Comparison of ENCODE assay signal across 17 mouse cellular contexts in genomic region chr9:20682389-20682722, GRCm38 (mm10). TPM values are rescaled to one million over a fixed set of nuclear protein-coding genes. Genes with fewer than 3 reads are reported as not detected.
DNase-seq lines count a peak whose midpoint lies in the region; ATAC-seq and TF ChIP-seq lines count a peak whose summit lies in the region.
"Had no signal": no experiment of that assay in that cellular context is flagged by ENCODE, and none has a peak within 500 bp of the region (broad histone marks: within the 10 kb centered on the region; RNA-seq: fewer than 3 reads in every experiment).

No protein-coding gene starts in this region.

- H3K4me3 ChIP-seq in hindbrain, embryonic 14.5 days (replicated peaks; ENCODE audit: low read length): no peak overlapping the region
- no peak overlapping the region for H3K4me3 ChIP-seq in hindbrain, embryonic 11.5 days (ENCODE audit: low read depth, low read length)
- H3K4me3 ChIP-seq in embryonic facial prominence, embryonic 15.5 days (replicated peaks): no peak overlapping the region
- H3K4me3 ChIP-seq in midbrain, embryonic 12.5 days: no peak overlapping the region
- no peak overlapping the region for H3K4me3 ChIP-seq in kidney, adult 2 months (ENCODE audit: insufficient read depth, low read depth, low read length)
- H3K4me3 ChIP-seq: embryonic facial prominence, embryonic 12.5 days; limb, embryonic 13.5 days; stomach, embryonic 15.5 days had no signal

- no peak for DNase-seq in hindbrain, embryonic 14.5 days (ENCODE audit: low spot score)
- DNase-seq in hindbrain, embryonic 11.5 days (ENCODE audit: low spot score): no peak
- peak; percentile 76 for DNase-seq in MN1 (ENCODE audit: low spot score)
- DNase-seq in kidney, adult 2 months: no peak
- no peak for DNase-seq in cerebellum, adult 11 months
- DNase-seq: B cell, adult 2 months; cerebellum, adult 18-20 months; gastrocnemius, postnatal 25 days; kidney, postnatal 14 days; spleen, adult 18-20 months; thymus, postnatal 14 days had no signal

- 0 out of 2 replicates have a peak, but pooled peaks cover 3% of the 10 kb centered on the region for H3K4me1 ChIP-seq in hindbrain, embryonic 14.5 days (replicated peaks; ENCODE audit: control insufficient read depth, insufficient read depth, low read length)
- H3K4me1 ChIP-seq in hindbrain, embryonic 11.5 days (replicated peaks; ENCODE audit: control insufficient read depth, insufficient read depth, low read length): no peaks in the 10 kb centered on the region
- H3K4me1 ChIP-seq in embryonic facial prominence, embryonic 15.5 days: no peaks in the 10 kb centered on the region; the same call in 1 of the 2 replicates
- peaks cover 13% of the 10 kb centered on the region for H3K4me1 ChIP-seq in midbrain, embryonic 12.5 days
- no peaks in the 10 kb centered on the region for H3K4me1 ChIP-seq in kidney, adult 2 months (ENCODE audit: control insufficient read depth, insufficient read depth, low read length)
- H3K4me1 ChIP-seq: embryonic facial prominence, embryonic 12.5 days; limb, embryonic 13.5 days; stomach, embryonic 15.5 days had no signal

- no peaks in the 10 kb centered on the region for H3K36me3 ChIP-seq in hindbrain, embryonic 14.5 days (replicated peaks; ENCODE audit: control insufficient read depth, insufficient read depth)
- H3K36me3 ChIP-seq in hindbrain, embryonic 11.5 days (ENCODE audit: control insufficient read depth, insufficient read depth, low read length): no peaks in the 10 kb centered on the region
- no peaks in the 10 kb centered on the region for H3K36me3 ChIP-seq in embryonic facial prominence, embryonic 15.5 days
- no peaks in the 10 kb centered on the region for H3K36me3 ChIP-seq in midbrain, embryonic 12.5 days
- no peaks in the 10 kb centered on the region for H3K36me3 ChIP-seq in kidney, adult 2 months (ENCODE audit: control insufficient read depth, insufficient read depth, low read length)
- H3K36me3 ChIP-seq: embryonic facial prominence, embryonic 12.5 days; limb, embryonic 13.5 days; stomach, embryonic 15.5 days had no signal

- no peak for TF ChIP-seq POLR2A in kidney, adult 2 months (IDR thresholded peaks at IDR 0.05; ENCODE audit: low read depth, low read length)

- no peaks in the 10 kb centered on the region for H3K27me3 ChIP-seq in hindbrain, embryonic 14.5 days (ENCODE audit: control insufficient read depth, insufficient read depth, low read length)
- H3K27me3 ChIP-seq in hindbrain, embryonic 11.5 days (ENCODE audit: control insufficient read depth, insufficient read depth, low read length): no peaks in the 10 kb centered on the region
- H3K27me3 ChIP-seq in embryonic facial prominence, embryonic 15.5 days: no peaks in the 10 kb centered on the region
- H3K27me3 ChIP-seq in midbrain, embryonic 12.5 days: no peaks in the 10 kb centered on the region
- no peaks in the 10 kb centered on the region for H3K27me3 ChIP-seq in kidney, adult 2 months (replicated peaks; ENCODE audit: control insufficient read depth, insufficient read depth, low read length)
- H3K27me3 ChIP-seq: embryonic facial prominence, embryonic 12.5 days; limb, embryonic 13.5 days; stomach, embryonic 15.5 days had no signal

- no peak overlapping the region for H3K4me2 ChIP-seq in hindbrain, embryonic 14.5 days (replicated peaks)
- no peak overlapping the region for H3K4me2 ChIP-seq in hindbrain, embryonic 11.5 days (replicated peaks; ENCODE audit: low read depth, low read length)
- H3K4me2 ChIP-seq in embryonic facial prominence, embryonic 15.5 days (replicated peaks): no peak overlapping the region
- H3K4me2 ChIP-seq in midbrain, embryonic 12.5 days (replicated peaks): no peak overlapping the region
- H3K4me2 ChIP-seq: embryonic facial prominence, embryonic 12.5 days; limb, embryonic 13.5 days; stomach, embryonic 15.5 days had no signal

- TF ChIP-seq CTCF in kidney, adult 2 months (conservative IDR thresholded peaks at IDR 0.05; ENCODE audit: insufficient read depth, insufficient read length, low read depth, low read length): no peak

- H3K27ac ChIP-seq in hindbrain, embryonic 14.5 days: peak overlapping the region; percentile 71
- no peak overlapping the region for H3K27ac ChIP-seq in hindbrain, embryonic 11.5 days (ENCODE audit: low read depth, low read length)
- H3K27ac ChIP-seq in embryonic facial prominence, embryonic 15.5 days (replicated peaks): 0 out of 2 replicates have a peak overlapping the region, but pooled peaks have one; percentile 1
- peak overlapping the region; percentile 72 for H3K27ac ChIP-seq in midbrain, embryonic 12.5 days (replicated peaks)
- H3K27ac ChIP-seq in kidney, adult 2 months (ENCODE audit: insufficient read depth, low read depth, low read length): no peak overlapping the region
- H3K27ac ChIP-seq: embryonic facial prominence, embryonic 12.5 days; limb, embryonic 13.5 days; stomach, embryonic 15.5 days had no signal

- no peaks in the 10 kb centered on the region for H3K9me3 ChIP-seq in hindbrain, embryonic 14.5 days (ENCODE audit: control insufficient read depth, low read length)
- no peaks in the 10 kb centered on the region for H3K9me3 ChIP-seq in hindbrain, embryonic 11.5 days (ENCODE audit: control insufficient read depth, low read length)
- no peaks in the 10 kb centered on the region for H3K9me3 ChIP-seq in embryonic facial prominence, embryonic 15.5 days (replicated peaks)
- no peaks in the 10 kb centered on the region for H3K9me3 ChIP-seq in midbrain, embryonic 12.5 days
- H3K9me3 ChIP-seq: embryonic facial prominence, embryonic 12.5 days; limb, embryonic 13.5 days; stomach, embryonic 15.5 days had no signal

- no peak overlapping the region for H3K9ac ChIP-seq in hindbrain, embryonic 14.5 days
- H3K9ac ChIP-seq in hindbrain, embryonic 11.5 days (ENCODE audit: low read depth, low read length): no peak overlapping the region
- H3K9ac ChIP-seq in embryonic facial prominence, embryonic 15.5 days: no peak overlapping the region
- H3K9ac ChIP-seq in midbrain, embryonic 12.5 days (replicated peaks): no peak overlapping the region
- H3K9ac ChIP-seq: embryonic facial prominence, embryonic 12.5 days; limb, embryonic 13.5 days; stomach, embryonic 15.5 days had no signal

- ATAC-seq in hindbrain, embryonic 14.5 days (ENCODE audit: low FRiP score): no peak
- ATAC-seq in hindbrain, embryonic 11.5 days (ENCODE audit: low FRiP score): no peak
- 0 out of 2 replicates have a peak, but pooled peaks have one; percentile 37 for ATAC-seq in embryonic facial prominence, embryonic 15.5 days (ENCODE audit: insufficient number of reproducible peaks, low FRiP score, low TSS enrichment, low read depth)
- peak; percentile 28 for ATAC-seq in midbrain, embryonic 12.5 days (ENCODE audit: low FRiP score, low read depth)
- ATAC-seq: intestine, embryonic 16.5 days had no signal

- 49% methylated on average over 2 of the region's 2 CpGs for WGBS in hindbrain, embryonic 14.5 days
- WGBS in hindbrain, embryonic 11.5 days: 67% methylated on average over 2 of the region's 2 CpGs
- WGBS in embryonic facial prominence, embryonic 15.5 days: 26% methylated on average over 2 of the region's 2 CpGs
- WGBS in midbrain, embryonic 12.5 days: 41% methylated on average over 2 of the region's 2 CpGs
- 49% methylated on average over 2 of the region's 2 CpGs for WGBS in kidney, adult 2 months

RNA-seq across cellular contexts. Expression of gene Pin1, which starts 30.5 kb away (rescaled TPM):
- 64.5 and 64.6 TPM in 2 replicates for polyA plus RNA-seq in hindbrain, embryonic 14.5 days (2014; fragmentation: Nextera tagmentation; extraction: Ambion mirVana)
- polyA plus RNA-seq in hindbrain, embryonic 11.5 days (2014; fragmentation: Nextera tagmentation; extraction: Ambion mirVana): 65.2 and 65.9 TPM in 2 replicates
- 47.7 and 49.5 TPM in 2 replicates for polyA plus RNA-seq in embryonic facial prominence, embryonic 15.5 days (2015; fragmentation: Nextera tagmentation; extraction: Ambion mirVana)
- polyA plus RNA-seq in midbrain, embryonic 12.5 days (2016; fragmentation: Nextera tagmentation; extraction: Ambion mirVana): 54.6 and 54.8 TPM in 2 replicates
- polyA plus RNA-seq in kidney, adult 2 months (2012; rRNA removed): 18.3 and 18.9 TPM in 2 replicates

RNA-seq across cellular contexts. Expression of gene Fbxl12, which starts 37.8 kb away (rescaled TPM):
- 10.2 and 10.5 TPM in 2 replicates for polyA plus RNA-seq in hindbrain, embryonic 14.5 days (2014; fragmentation: Nextera tagmentation; extraction: Ambion mirVana)
- 12.6 and 14.3 TPM in 2 replicates for polyA plus RNA-seq in hindbrain, embryonic 11.5 days (2014; fragmentation: Nextera tagmentation; extraction: Ambion mirVana)
- polyA plus RNA-seq in embryonic facial prominence, embryonic 15.5 days (2015; fragmentation: Nextera tagmentation; extraction: Ambion mirVana): 18.7 and 19.8 TPM in 2 replicates
- polyA plus RNA-seq in midbrain, embryonic 12.5 days (2016; fragmentation: Nextera tagmentation; extraction: Ambion mirVana): 19.2 and 20.5 TPM in 2 replicates
- 22.0 and 24.7 TPM in 2 replicates for polyA plus RNA-seq in kidney, adult 2 months (2012; rRNA removed)

RNA-seq across cellular contexts. Expression of gene Ubl5, which starts 39.7 kb away (rescaled TPM):
- 414 and 480 TPM in 2 replicates for polyA plus RNA-seq in hindbrain, embryonic 14.5 days (2014; fragmentation: Nextera tagmentation; extraction: Ambion mirVana)
- polyA plus RNA-seq in hindbrain, embryonic 11.5 days (2014; fragmentation: Nextera tagmentation; extraction: Ambion mirVana): 448 and 456 TPM in 2 replicates
- 396 and 416 TPM in 2 replicates for polyA plus RNA-seq in embryonic facial prominence, embryonic 15.5 days (2015; fragmentation: Nextera tagmentation; extraction: Ambion mirVana)
- polyA plus RNA-seq in midbrain, embryonic 12.5 days (2016; fragmentation: Nextera tagmentation; extraction: Ambion mirVana): 463 and 492 TPM in 2 replicates
- 450 and 657 TPM in 2 replicates for polyA plus RNA-seq in kidney, adult 2 months (2012; rRNA removed)

Comparison
In these comparisons a context has a peak if more than half of its experiments do, and no peak if none do; other contexts are left out.
1. H3K27ac ChIP-seq: peak in hindbrain, embryonic 14.5 days (single experiment), embryonic facial prominence, embryonic 15.5 days (single experiment) and midbrain, embryonic 12.5 days (single experiment); none in hindbrain, embryonic 11.5 days (single experiment) and kidney, adult 2 months (single experiment).
2. ATAC-seq: peak in embryonic facial prominence, embryonic 15.5 days (single experiment) and midbrain, embryonic 12.5 days (single experiment); none in hindbrain, embryonic 14.5 days (single experiment) and hindbrain, embryonic 11.5 days (single experiment).